In genomic region chr13:96106367-96106766, GRCm38 (mm10) we compare ENCODE assay signal across 31 mouse cellular contexts. TPM values are rescaled to one million over a fixed set of nuclear protein-coding genes. Genes with fewer than 3 reads are reported as not detected.
DNase-seq lines count a peak whose midpoint lies in the region; ATAC-seq and TF ChIP-seq lines count a peak whose summit lies in the region.
"Had no signal": no experiment of that assay in that cellular context is flagged by ENCODE, and none has a peak within 500 bp of the region (broad histone marks: within the 10 kb centered on the region; RNA-seq: fewer than 3 reads in every experiment).

No protein-coding gene starts in this region.

- TF ChIP-seq POLR2A in kidney, adult 2 months (IDR thresholded peaks at IDR 0.05; ENCODE audit: low read depth, low read length), result no peak

- WGBS in kidney, postnatal 0 days, result 60% methylated on average over 4 of the region's 4 CpGs
- 61% methylated on average over 4 of the region's 4 CpGs for WGBS in kidney, adult 2 months
- 94% methylated on average over 4 of the region's 4 CpGs for WGBS in forebrain, embryonic 10.5 days
- 92% methylated on average over 4 of the region's 4 CpGs for WGBS in forebrain, postnatal 0 days

- ATAC-seq in kidney, postnatal 0 days (replicated peaks; ENCODE audit: low FRiP score, low read depth), result no peak
- ATAC-seq in megakaryocyte, adult 5-6 weeks (ENCODE audit: poor library complexity, severe bottlenecking), result peak; percentile 92
- ATAC-seq in forebrain, postnatal 0 days, result no peak
- ATAC-seq: intestine, embryonic 15.5 days had no signal

- peak; percentile 25 for DNase-seq in kidney, postnatal 0 days (ENCODE audit: low spot score)
- DNase-seq in kidney, adult 2 months, result no peak
- DNase-seq in 416B (ENCODE audit: low read depth), result peak; percentile 15
- DNase-seq in c-Kit-positive CD71-negative TER-119-negative erythroid progenitor cells, embryonic 14.5 days (ENCODE audit: low read depth), result peak; percentile 16
- no peak for DNase-seq in forebrain, embryonic 10.5 days (ENCODE audit: extremely low spot score, low spot score)
- no peak for DNase-seq in embryo, embryonic 10.5 days (ENCODE audit: low spot score)
- no peak for DNase-seq in forebrain, postnatal 0 days
- DNase-seq: adrenal gland, postnatal 25 days; cerebellum, adult 9-10 months; gastrocnemius, postnatal 25 days; heart, adult 2 months; heart, postnatal 14 days; kidney, adult 9 months; kidney, postnatal 25 days; layer of hippocampus, postnatal 36 days; lung, postnatal 4 days; spleen, adult 18-20 months had no signal

- no peak overlapping the region for H3K4me2 ChIP-seq in kidney, postnatal 0 days (ENCODE audit: low read length)
- no peak overlapping the region for H3K4me2 ChIP-seq in forebrain, postnatal 0 days (ENCODE audit: low read depth)
- H3K4me2 ChIP-seq: heart, embryonic 13.5 days; hindbrain, embryonic 14.5 days; intestine, embryonic 15.5 days; midbrain, embryonic 12.5 days had no signal

- no peaks in the 10 kb centered on the region for H3K9me3 ChIP-seq in kidney, postnatal 0 days (replicated peaks; ENCODE audit: low read length)
- H3K9me3 ChIP-seq in forebrain, embryonic 10.5 days, result no peaks in the 10 kb centered on the region
- no peaks in the 10 kb centered on the region for H3K9me3 ChIP-seq in forebrain, postnatal 0 days (ENCODE audit: low read length)
- H3K9me3 ChIP-seq: embryonic facial prominence, embryonic 10.5 days; heart, embryonic 13.5 days; intestine, embryonic 15.5 days; midbrain, embryonic 12.5 days had no signal

- no peaks in the 10 kb centered on the region for H3K27me3 ChIP-seq in kidney, postnatal 0 days (ENCODE audit: insufficient read depth, low read length)
- no peaks in the 10 kb centered on the region for H3K27me3 ChIP-seq in kidney, adult 2 months (replicated peaks; ENCODE audit: control insufficient read depth, insufficient read depth, low read length)
- H3K27me3 ChIP-seq in forebrain, embryonic 10.5 days (ENCODE audit: poor library complexity, severe bottlenecking), result no peaks in the 10 kb centered on the region
- H3K27me3 ChIP-seq in forebrain, postnatal 0 days (ENCODE audit: insufficient read depth, low read length), result no peaks in the 10 kb centered on the region
- H3K27me3 ChIP-seq: heart, embryonic 13.5 days; intestine, embryonic 15.5 days; midbrain, embryonic 12.5 days had no signal

- no peak overlapping the region for H3K9ac ChIP-seq in kidney, postnatal 0 days (ENCODE audit: low read depth, low read length)
- no peak overlapping the region for H3K9ac ChIP-seq in forebrain, postnatal 0 days
- H3K9ac ChIP-seq: heart, embryonic 13.5 days; hindbrain, embryonic 14.5 days; intestine, embryonic 15.5 days; midbrain, embryonic 12.5 days had no signal

- no peaks in the 10 kb centered on the region for H3K4me1 ChIP-seq in kidney, postnatal 0 days (replicated peaks; ENCODE audit: insufficient read depth, low read length)
- no peaks in the 10 kb centered on the region for H3K4me1 ChIP-seq in kidney, adult 2 months (ENCODE audit: control insufficient read depth, insufficient read depth, low read length)
- no peaks in the 10 kb centered on the region for H3K4me1 ChIP-seq in forebrain, embryonic 10.5 days
- no peaks in the 10 kb centered on the region for H3K4me1 ChIP-seq in forebrain, postnatal 0 days (ENCODE audit: insufficient read depth)
- H3K4me1 ChIP-seq: embryonic facial prominence, embryonic 10.5 days; heart, embryonic 13.5 days; intestine, embryonic 15.5 days; midbrain, embryonic 12.5 days had no signal

- no peak for TF ChIP-seq CTCF in kidney, postnatal 0 days (IDR thresholded peaks at IDR 0.05; ENCODE audit: low read depth)
- TF ChIP-seq CTCF in kidney, adult 2 months (conservative IDR thresholded peaks at IDR 0.05; ENCODE audit: insufficient read depth, insufficient read length, low read depth, low read length), result no peak
- TF ChIP-seq CTCF in forebrain, postnatal 0 days (IDR thresholded peaks at IDR 0.05; ENCODE audit: low read depth), result no peak

- no peak overlapping the region for H3K27ac ChIP-seq in kidney, postnatal 0 days
- no peak overlapping the region for H3K27ac ChIP-seq in kidney, adult 2 months (ENCODE audit: insufficient read depth, low read depth, low read length)
- no peak overlapping the region for H3K27ac ChIP-seq in forebrain, embryonic 10.5 days
- no peak overlapping the region for H3K27ac ChIP-seq in forebrain, postnatal 0 days (ENCODE audit: low read depth, low read length)
- H3K27ac ChIP-seq: embryonic facial prominence, embryonic 10.5 days; heart, adult 2 months; heart, embryonic 13.5 days; hindbrain, embryonic 14.5 days; intestine, embryonic 15.5 days; midbrain, embryonic 12.5 days had no signal

- H3K36me3 ChIP-seq in kidney, postnatal 0 days (ENCODE audit: insufficient read depth, low read length), result no peaks in the 10 kb centered on the region
- H3K36me3 ChIP-seq in kidney, adult 2 months (ENCODE audit: control insufficient read depth, insufficient read depth, low read length), result no peaks in the 10 kb centered on the region
- H3K36me3 ChIP-seq in forebrain, embryonic 10.5 days (replicated peaks), result no peaks in the 10 kb centered on the region
- H3K36me3 ChIP-seq in forebrain, postnatal 0 days (ENCODE audit: insufficient read depth), result no peaks in the 10 kb centered on the region
- H3K36me3 ChIP-seq: embryonic facial prominence, embryonic 10.5 days; heart, embryonic 13.5 days; intestine, embryonic 15.5 days; midbrain, embryonic 12.5 days had no signal

- no peak overlapping the region for H3K4me3 ChIP-seq in kidney, postnatal 0 days (replicated peaks; ENCODE audit: low read depth, low read length)
- no peak overlapping the region for H3K4me3 ChIP-seq in kidney, adult 2 months (ENCODE audit: insufficient read depth, low read depth, low read length)
- no peak overlapping the region for H3K4me3 ChIP-seq in forebrain, embryonic 10.5 days
- no peak overlapping the region for H3K4me3 ChIP-seq in forebrain, postnatal 0 days (ENCODE audit: low read depth, low read length)
- H3K4me3 ChIP-seq: embryonic facial prominence, embryonic 10.5 days; heart, adult 2 months; heart, embryonic 13.5 days; intestine, embryonic 15.5 days; midbrain, embryonic 12.5 days had no signal

RNA-seq across cellular contexts. Expression of gene Gm17190, which starts 24.5 kb away (rescaled TPM):
- polyA plus RNA-seq in kidney, postnatal 0 days (2015; fragmentation: Nextera tagmentation; extraction: Ambion mirVana), result not detected in 2 replicates
- not detected in 2 replicates for polyA plus RNA-seq in kidney, adult 2 months (2012; rRNA removed)
- total RNA-seq in megakaryocyte, adult 5-6 weeks (2015), result not detected in 2 replicates
- total RNA-seq in megakaryocyte, adult 5-6 weeks (2017), result not detected in 2 replicates
- polyA plus RNA-seq in forebrain, embryonic 10.5 days (2016; fragmentation: Nextera tagmentation; extraction: Ambion mirVana), result not detected in 2 replicates
- not detected in 2 replicates for total RNA-seq in forebrain, postnatal 0 days (2014; rRNA removed)
- polyA plus RNA-seq in forebrain, postnatal 0 days (2015; fragmentation: Nextera tagmentation; extraction: Ambion mirVana), result 0.15 TPM in 1 of 2 replicates, not detected in the other
- total RNA-seq: adrenal gland, postnatal 25 days; gastrocnemius, postnatal 25 days; heart, adult 2 months; heart, postnatal 14 days; layer of hippocampus, adult 8-10 months; layer of hippocampus, postnatal 36 days; left cerebral cortex, postnatal 36 days had no signal
- polyA plus RNA-seq: brain, embryonic 14.5 days; embryonic facial prominence, embryonic 10.5 days; forebrain, embryonic 11.5 days; heart, adult 2 months; heart, embryonic 13.5 days; intestine, embryonic 15.5 days; limb, embryonic 14.5 days; liver, embryonic 16.5 days; midbrain, embryonic 12.5 days; neural tube, embryonic 11.5 days; testis, adult 2 months had no signal

RNA-seq across cellular contexts. Expression of gene Gm20075, which starts 25.2 kb away (rescaled TPM):
- 24.0 and 28.2 TPM in 2 replicates for polyA plus RNA-seq in kidney, postnatal 0 days (2015; fragmentation: Nextera tagmentation; extraction: Ambion mirVana)
- 0.23 and 0.59 TPM in 2 replicates for polyA plus RNA-seq in kidney, adult 2 months (2012; rRNA removed)
- 3.5 and 3.8 TPM in 2 replicates for total RNA-seq in megakaryocyte, adult 5-6 weeks (2015)
- 8.9 and 11.7 TPM in 2 replicates for total RNA-seq in megakaryocyte, adult 5-6 weeks (2017)
- polyA plus RNA-seq in forebrain, embryonic 10.5 days (2016; fragmentation: Nextera tagmentation; extraction: Ambion mirVana), result 31.3 and 34.4 TPM in 2 replicates
- total RNA-seq in forebrain, postnatal 0 days (2014; rRNA removed), result 4.2 and 6.0 TPM in 2 replicates
- 14.3 and 16.2 TPM in 2 replicates for polyA plus RNA-seq in forebrain, postnatal 0 days (2015; fragmentation: Nextera tagmentation; extraction: Ambion mirVana)

RNA-seq across cellular contexts. Expression of gene Sv2c, which starts 26.0 kb away (rescaled TPM):
- 0.39 and 0.54 TPM in 2 replicates for polyA plus RNA-seq in kidney, postnatal 0 days (2015; fragmentation: Nextera tagmentation; extraction: Ambion mirVana)
- polyA plus RNA-seq in kidney, adult 2 months (2012; rRNA removed), result 0.19 and 0.48 TPM in 2 replicates
- 0.05 TPM in 1 of 2 replicates, not detected in the other for total RNA-seq in megakaryocyte, adult 5-6 weeks (2015)
- not detected in 2 replicates for total RNA-seq in megakaryocyte, adult 5-6 weeks (2017)
- 0.31 and 0.38 TPM in 2 replicates for polyA plus RNA-seq in forebrain, embryonic 10.5 days (2016; fragmentation: Nextera tagmentation; extraction: Ambion mirVana)
- 9.4 and 11.6 TPM in 2 replicates for total RNA-seq in forebrain, postnatal 0 days (2014; rRNA removed)
- polyA plus RNA-seq in forebrain, postnatal 0 days (2015; fragmentation: Nextera tagmentation; extraction: Ambion mirVana), result 2.7 and 6.5 TPM in 2 replicates

Comparison
In these comparisons a context has a peak if more than half of its experiments do, and no peak if none do; other contexts are left out.
1. DNase-seq: peak in kidney, postnatal 0 days (single experiment), 416B (single experiment) and c-Kit-positive CD71-negative TER-119-negative erythroid progenitor cells, embryonic 14.5 days (single experiment); none in kidney, adult 2 months (single experiment), forebrain, embryonic 10.5 days (single experiment), embryo, embryonic 10.5 days (single experiment) and forebrain, postnatal 0 days (single experiment).